Mouse (Mus musculus): ENCODE measurements around the gene Ube2l3. TPM values are rescaled to one million over a fixed set of nuclear protein-coding genes. Genes with fewer than 3 reads are reported as not detected.
"Not testable (repeated sequence)": the region's sequence is repeated elsewhere in the genome, so short reads cannot be mapped to it uniquely, and the experiment has no call there.

Gene Ube2l3
- polyA plus RNA-seq, 1 experiment from 2014 or later: 399 TPM

DNA sequence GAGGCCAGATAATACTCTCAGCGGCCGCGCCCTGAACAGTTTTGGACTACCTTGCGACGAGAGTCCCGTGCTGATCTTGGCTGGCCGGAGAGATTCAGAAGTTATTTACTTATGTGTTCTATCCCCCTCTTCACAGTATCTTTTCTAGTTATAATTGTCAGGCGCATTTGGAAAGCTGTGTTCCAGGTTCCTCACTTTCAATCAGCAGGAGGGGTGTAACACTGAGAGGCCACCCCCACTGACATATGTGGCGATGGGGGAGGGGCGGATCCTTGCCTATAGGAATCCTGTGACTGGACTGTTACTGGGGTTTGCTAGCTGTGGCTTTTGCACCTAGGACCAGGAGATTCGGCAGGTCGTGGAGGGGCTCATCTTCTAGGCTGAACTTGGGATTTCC, 32.0 kb upstream of the Ube2l3 start:
- DNase-seq (ENCODE audit: low spot score) (peak; percentile 76), ATAC-seq (replicated peaks; ENCODE audit: low FRiP score) (no peak)
- Histone ChIP-seq H3K4me3 (ENCODE audit: low read depth, low read length) (peak overlapping the region; percentile 92), H3K27me3 (ENCODE audit: control insufficient read depth, insufficient read depth, low read length) (no peaks in the 10 kb centered on the region), H3K27ac (ENCODE audit: low read depth, low read length) (peak overlapping the region; percentile 89; the same call in 1 of the 2 replicates), H3K4me2 (ENCODE audit: low read depth, low read length, severe bottlenecking) (peak overlapping the region; percentile 63), H3K36me3 (ENCODE audit: control insufficient read depth, insufficient read depth, low read length) (no peaks in the 10 kb centered on the region), H3K4me1 (replicated peaks; ENCODE audit: control insufficient read depth, insufficient read depth, low read length) (peaks cover 11% of the 10 kb centered on the region), H3K9ac (ENCODE audit: low read length) (peak overlapping the region; percentile 91), H3K9me3 (ENCODE audit: control insufficient read depth, low read length) (no peaks in the 10 kb centered on the region)
- WGBS: 4% methylated on average over 12 of the region's 12 CpGs

- DNase-seq (ENCODE audit: low spot score): peak; percentile 85
- under 1% methylated on average over 45 of the region's 62 CpGs for WGBS
Observed at GRCm38 (mm10) chr16:17233702-17234498, 31.5 kb upstream of the Ube2l3 start.

DNA sequence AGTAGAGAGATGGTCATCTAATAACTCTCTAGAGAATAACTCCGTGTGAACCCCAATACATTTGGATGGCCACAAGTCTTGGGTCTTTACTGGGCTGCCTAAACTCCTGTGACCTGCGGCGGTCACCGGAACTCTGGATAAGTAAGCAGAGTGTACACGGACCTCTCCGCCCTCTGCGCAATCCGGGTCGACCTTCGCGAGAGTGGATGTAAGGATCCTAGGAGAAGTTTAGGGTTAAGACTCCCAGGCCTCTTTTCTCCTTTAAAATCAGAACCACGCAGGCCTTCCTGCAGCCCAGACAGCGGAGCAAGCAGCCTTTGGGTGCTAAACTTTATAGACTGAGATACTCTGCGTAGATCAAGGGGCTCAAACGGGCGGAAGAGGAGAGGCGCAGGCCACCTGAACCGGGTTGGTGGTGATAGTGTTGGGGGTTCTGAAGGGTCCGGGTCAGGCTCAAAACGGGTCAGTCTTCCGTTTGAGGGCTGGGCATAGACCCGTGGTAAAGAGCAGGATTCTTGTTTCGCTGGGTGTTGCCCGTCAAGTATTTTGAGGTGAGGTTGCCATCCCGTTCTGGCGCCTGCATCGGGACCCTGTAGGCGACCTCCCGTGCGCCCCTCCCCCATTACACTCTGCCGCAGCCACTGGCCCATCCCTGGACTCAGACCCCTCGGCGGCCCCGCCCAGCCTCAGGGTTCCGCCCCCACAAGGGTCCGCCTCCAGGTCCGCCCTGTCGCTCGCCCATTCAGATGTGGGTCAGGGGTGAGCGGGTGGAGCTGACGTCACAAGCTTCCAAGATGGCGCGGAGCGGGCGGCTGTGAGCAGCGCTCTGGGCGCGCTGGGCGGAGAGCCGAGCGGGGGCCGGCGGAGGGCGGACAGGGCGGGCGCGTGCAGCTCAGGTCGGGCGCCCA, 30.6 kb upstream of the Ube2l3 start, which contains the start of gene Hic2:
Hic2 (plus strand) TSS at position 779 of the 908 bp plus-strand sequence.
- DNase-seq (ENCODE audit: low spot score) (peak; percentile 99), ATAC-seq (replicated peaks; ENCODE audit: low FRiP score) (peak; percentile 98)
- H3K4me1 ChIP-seq (replicated peaks; ENCODE audit: control insufficient read depth, insufficient read depth, low read length): peaks cover 11% of the 10 kb centered on the region
- H3K9me3 ChIP-seq (ENCODE audit: control insufficient read depth, low read length): no peaks in the 10 kb centered on the region
- peak within 1 kb of the TSS; percentile 63 for H3K4me2 ChIP-seq (ENCODE audit: low read depth, low read length, severe bottlenecking)
- H3K27me3 ChIP-seq (ENCODE audit: control insufficient read depth, insufficient read depth, low read length): no peaks in the 10 kb centered on the region
- no peaks in the 10 kb centered on the region for H3K36me3 ChIP-seq (ENCODE audit: control insufficient read depth, insufficient read depth, low read length)
- H3K9ac ChIP-seq (ENCODE audit: low read length): peak within 1 kb of the TSS; percentile 91
- peak within 1 kb of the TSS; percentile 92 for H3K4me3 ChIP-seq (ENCODE audit: low read depth, low read length)
- peak within 1 kb of the TSS; percentile 89 for H3K27ac ChIP-seq (ENCODE audit: low read depth, low read length)
- 1% methylated on average over 57 of the region's 59 CpGs for WGBS

More at GRCm38 (mm10) chr16:17233702-17234498, 31.5 kb upstream of the Ube2l3 start:
- ATAC-seq (replicated peaks; ENCODE audit: low FRiP score): peak; percentile 77
- H3K36me3 ChIP-seq (ENCODE audit: control insufficient read depth, insufficient read depth, low read length): no peaks in the 10 kb centered on the region
- peak overlapping the region; percentile 91 for H3K9ac ChIP-seq (ENCODE audit: low read length)
- no peaks in the 10 kb centered on the region for H3K27me3 ChIP-seq (ENCODE audit: control insufficient read depth, insufficient read depth, low read length)
- H3K9me3 ChIP-seq (ENCODE audit: control insufficient read depth, low read length): no peaks in the 10 kb centered on the region
- H3K27ac ChIP-seq (ENCODE audit: low read depth, low read length): peak overlapping the region; percentile 89
- H3K4me2 ChIP-seq (ENCODE audit: low read depth, low read length, severe bottlenecking): peak overlapping the region; percentile 63
- H3K4me3 ChIP-seq (ENCODE audit: low read depth, low read length): peak overlapping the region; percentile 92
- peaks cover 11% of the 10 kb centered on the region for H3K4me1 ChIP-seq (replicated peaks; ENCODE audit: control insufficient read depth, insufficient read depth, low read length)

DNA sequence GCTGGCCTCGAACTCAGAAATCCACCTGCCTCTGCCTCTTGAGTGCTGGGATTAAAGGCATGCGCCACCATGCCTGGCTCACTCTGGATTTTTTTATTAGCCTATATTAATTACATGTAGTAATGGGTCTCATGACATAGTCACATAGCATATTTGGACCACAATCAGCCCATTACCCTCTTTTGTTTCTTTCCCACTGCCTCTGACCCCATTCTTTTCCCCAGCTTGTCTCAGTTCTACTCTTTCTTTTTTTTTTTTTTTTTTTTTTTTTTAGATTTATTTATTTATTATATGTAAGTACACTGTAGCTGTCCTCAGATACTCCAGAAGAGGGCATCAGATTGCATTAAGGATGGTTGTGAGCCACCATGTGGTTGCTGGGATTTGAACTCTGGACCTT, 29.1 kb upstream of the Ube2l3 start:
- H3K27ac ChIP-seq (ENCODE audit: low read depth, low read length); H3K9ac ChIP-seq (ENCODE audit: low read length); H3K27me3 ChIP-seq (ENCODE audit: control insufficient read depth, insufficient read depth, low read length); ATAC-seq (replicated peaks; ENCODE audit: low FRiP score); H3K4me3 ChIP-seq (ENCODE audit: low read depth, low read length); H3K9me3 ChIP-seq (ENCODE audit: control insufficient read depth, low read length); DNase-seq (ENCODE audit: low spot score); H3K4me2 ChIP-seq (ENCODE audit: low read depth, low read length, severe bottlenecking); H3K36me3 ChIP-seq (ENCODE audit: control insufficient read depth, insufficient read depth, low read length): not testable (repeated sequence)
- WGBS: 93% methylated on average over 2 of the region's 2 CpGs
- peaks cover 11% of the 10 kb centered on the region for H3K4me1 ChIP-seq (replicated peaks; ENCODE audit: control insufficient read depth, insufficient read depth, low read length)

DNA sequence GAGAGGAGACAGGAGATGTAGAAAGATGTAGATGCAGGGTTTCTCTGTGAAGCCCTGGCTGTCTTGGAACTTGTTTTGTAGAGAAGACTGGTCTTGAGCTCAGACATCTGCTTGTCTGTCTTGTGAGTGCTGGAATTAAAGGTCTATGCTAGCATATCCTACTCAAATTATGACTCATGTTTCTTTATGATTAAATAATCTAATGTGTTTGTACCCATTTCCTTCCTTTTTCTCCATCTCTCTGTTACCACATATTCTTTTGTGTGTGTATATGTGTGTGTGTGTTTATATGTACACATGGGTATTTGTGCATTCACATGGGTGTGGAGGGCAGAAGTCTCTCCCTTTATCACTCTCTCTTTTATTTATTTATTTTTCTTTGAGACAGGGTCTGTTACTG, 24.0 kb upstream of the Ube2l3 start:
- H3K4me3 ChIP-seq (ENCODE audit: low read depth, low read length): no peak overlapping the region
- ATAC-seq (replicated peaks; ENCODE audit: low FRiP score): no peak
- H3K4me2 ChIP-seq (ENCODE audit: low read depth, low read length, severe bottlenecking): no peak overlapping the region
- no peaks in the 10 kb centered on the region for H3K27me3 ChIP-seq (ENCODE audit: control insufficient read depth, insufficient read depth, low read length)
- no peak overlapping the region for H3K27ac ChIP-seq (ENCODE audit: low read depth, low read length)
- H3K9me3 ChIP-seq (ENCODE audit: control insufficient read depth, low read length): no peaks in the 10 kb centered on the region; the same call in 1 of the 2 replicates
- no peaks in the 10 kb centered on the region for H3K36me3 ChIP-seq (ENCODE audit: control insufficient read depth, insufficient read depth, low read length)
- H3K4me1 ChIP-seq (replicated peaks; ENCODE audit: control insufficient read depth, insufficient read depth, low read length): no peaks in the 10 kb centered on the region
- no peak for DNase-seq (ENCODE audit: low spot score)
- no peak overlapping the region for H3K9ac ChIP-seq (ENCODE audit: low read length)

- Histone ChIP-seq H3K4me2 (ENCODE audit: low read depth, low read length, severe bottlenecking) (no peak overlapping the region), H3K27me3 (ENCODE audit: control insufficient read depth, insufficient read depth, low read length) (no peaks in the 10 kb centered on the region), H3K36me3 (ENCODE audit: control insufficient read depth, insufficient read depth, low read length) (no peaks in the 10 kb centered on the region), H3K27ac (ENCODE audit: low read depth, low read length) (no peak overlapping the region), H3K4me3 (ENCODE audit: low read depth, low read length) (no peak overlapping the region), H3K4me1 (replicated peaks; ENCODE audit: control insufficient read depth, insufficient read depth, low read length) (no peaks in the 10 kb centered on the region), H3K9ac (ENCODE audit: low read length) (no peak overlapping the region), H3K9me3 (ENCODE audit: control insufficient read depth, low read length) (no peaks in the 10 kb centered on the region; the same call in 1 of the 2 replicates)
- DNase-seq (ENCODE audit: low spot score): no peak
- WGBS: 94% methylated on average over 5 of the region's 5 CpGs
- ATAC-seq (replicated peaks; ENCODE audit: low FRiP score): no peak
Observed at GRCm38 (mm10) chr16:17225584-17225983, 23.1 kb upstream of the Ube2l3 start.

DNA sequence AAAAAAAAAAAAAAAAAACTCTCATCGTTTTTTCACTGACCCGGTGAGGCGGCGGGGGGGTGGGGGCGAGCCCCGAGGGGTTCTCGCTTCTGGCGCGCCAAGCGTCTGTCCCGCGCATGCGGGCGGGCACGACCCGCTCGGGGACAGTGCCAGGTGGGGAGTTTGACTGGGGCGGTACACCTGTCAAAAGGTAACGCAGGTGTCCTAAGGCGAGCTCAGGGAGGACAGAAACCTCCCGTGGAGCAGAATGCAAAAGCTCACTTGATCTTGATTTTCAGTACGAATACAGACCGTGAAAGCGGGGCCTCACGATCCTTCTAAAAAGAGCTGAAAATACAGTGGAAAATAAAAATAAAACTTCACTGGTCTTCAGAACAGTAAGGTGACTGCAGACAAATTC, 19.7 kb upstream of the Ube2l3 start:
- WGBS: 45% methylated on average over 25 of the region's 25 CpGs

GRCm38 (mm10) chr16:17220127-17220733, 17.8 kb upstream of the Ube2l3 start:
- Histone ChIP-seq H3K27ac (ENCODE audit: low read depth, low read length) (no peak overlapping the region), H3K9ac (ENCODE audit: low read length) (no peak overlapping the region), H3K4me3 (ENCODE audit: low read depth, low read length) (no peak overlapping the region), H3K9me3 (ENCODE audit: control insufficient read depth, low read length) (no peaks in the 10 kb centered on the region; the same call in 1 of the 2 replicates), H3K4me1 (replicated peaks; ENCODE audit: control insufficient read depth, insufficient read depth, low read length) (no peaks in the 10 kb centered on the region), H3K36me3 (ENCODE audit: control insufficient read depth, insufficient read depth, low read length) (no peaks in the 10 kb centered on the region), H3K27me3 (ENCODE audit: control insufficient read depth, insufficient read depth, low read length) (no peaks in the 10 kb centered on the region), H3K4me2 (ENCODE audit: low read depth, low read length, severe bottlenecking) (no peak overlapping the region)
- DNase-seq (ENCODE audit: low spot score) (no peak), ATAC-seq (replicated peaks; ENCODE audit: low FRiP score) (no peak)
- 37% methylated on average over 7 of the region's 7 CpGs for WGBS

More for the DNA sequence above, 19.7 kb upstream of the Ube2l3 start:
- Histone ChIP-seq H3K4me2 (ENCODE audit: low read depth, low read length, severe bottlenecking) (no peak overlapping the region), H3K27me3 (ENCODE audit: control insufficient read depth, insufficient read depth, low read length) (no peaks in the 10 kb centered on the region), H3K9ac (ENCODE audit: low read length) (no peak overlapping the region), H3K4me3 (ENCODE audit: low read depth, low read length) (no peak overlapping the region), H3K9me3 (ENCODE audit: control insufficient read depth, low read length) (no peaks in the 10 kb centered on the region; the same call in 1 of the 2 replicates), H3K36me3 (ENCODE audit: control insufficient read depth, insufficient read depth, low read length) (no peaks in the 10 kb centered on the region), H3K4me1 (replicated peaks; ENCODE audit: control insufficient read depth, insufficient read depth, low read length) (no peaks in the 10 kb centered on the region), H3K27ac (ENCODE audit: low read depth, low read length) (no peak overlapping the region)
- DNase-seq (ENCODE audit: low spot score) (peak; percentile 93), ATAC-seq (replicated peaks; ENCODE audit: low FRiP score) (peak; percentile 100)
